Mouse (Mus musculus) C2C12 (cell line): ENCODE measurements around the gene Ctnna2.

Experiments
- CEBPB ChIP-seq: IDR thresholded peaks from one replicate; pipeline ENCODE4 v1.6.1; 2011; ENCODE audit warnings: low read depth, mild to moderate bottlenecking, control low read depth, moderate library complexity
- CTCF ChIP-seq: IDR thresholded peaks from one replicate; pipeline ENCODE4 v1.5.1; 2011; ENCODE audit not compliant: control insufficient read depth, insufficient read depth, insufficient read length

DNA sequence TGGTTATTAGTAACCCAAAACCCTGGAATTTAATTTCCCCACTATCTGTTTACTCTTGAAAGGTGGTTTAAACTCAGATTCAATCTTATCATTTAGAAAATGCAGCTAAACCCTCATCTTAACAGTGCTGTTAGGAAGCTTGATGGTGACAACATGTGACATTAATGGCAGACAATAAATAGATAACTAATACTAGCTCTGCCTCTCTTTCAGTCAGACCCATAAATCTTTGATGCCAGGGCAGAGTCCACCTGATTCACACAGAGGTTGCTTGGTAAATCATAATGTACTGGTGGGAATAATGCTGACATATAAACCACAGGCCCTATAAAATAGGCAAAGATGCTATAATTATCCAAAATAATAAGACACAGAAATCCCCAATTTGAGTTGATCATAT lies 398.6 kb downstream of the Ctnna2 start:
- TF ChIP-seq CTCF, result no peak
- no peak for TF ChIP-seq CEBPB
